Mouse (Mus musculus) cortical plate, adult 2 months (tissue): ENCODE data around the gene Plxnc1.
A peak's percentile ranks its signal among the peaks of the same experiment; 100 is the strongest.

Experiments used
- CTCF ChIP-seq: fragments of 200-500 bp; IDR thresholded peaks from 2 replicates; pipeline ENCODE4 v1.5.1; 2011; ENCODE audit warnings: mild to moderate bottlenecking, control low read depth, low read length; ENCODE audit not compliant: insufficient read depth; ENCODE audit errors: extremely low read depth
- POLR2A ChIP-seq: fragments of 200-500 bp; IDR thresholded peaks from 2 replicates; pipeline ENCODE4 v1.6.1; 2011; ENCODE audit warnings: mild to moderate bottlenecking, low read length, control low read depth; ENCODE audit not compliant: insufficient read depth; ENCODE audit errors: extremely low read depth

GRCm38 (mm10) chr10:94965093-94965492 is 20.5 kb upstream of the Plxnc1 start:
- TF ChIP-seq POLR2A (no peak), CTCF (peak; percentile 19; the same call in 1 of the 2 replicates)
